Mouse (Mus musculus) liver, embryonic 14.5 days (tissue): ENCODE results near the gene Cdh22.

Source experiments
- CTCF ChIP-seq: IDR thresholded peaks from 2 replicates; pipeline ENCODE4 v1.5.1; 2016; ENCODE audit warnings: antibody characterized with exemption, low read depth, control low read depth
- EP300 ChIP-seq: IDR thresholded peaks from 2 replicates; pipeline ENCODE4 v1.6.1; 2016; ENCODE audit warnings: antibody characterized with exemption, low read depth

DNA sequence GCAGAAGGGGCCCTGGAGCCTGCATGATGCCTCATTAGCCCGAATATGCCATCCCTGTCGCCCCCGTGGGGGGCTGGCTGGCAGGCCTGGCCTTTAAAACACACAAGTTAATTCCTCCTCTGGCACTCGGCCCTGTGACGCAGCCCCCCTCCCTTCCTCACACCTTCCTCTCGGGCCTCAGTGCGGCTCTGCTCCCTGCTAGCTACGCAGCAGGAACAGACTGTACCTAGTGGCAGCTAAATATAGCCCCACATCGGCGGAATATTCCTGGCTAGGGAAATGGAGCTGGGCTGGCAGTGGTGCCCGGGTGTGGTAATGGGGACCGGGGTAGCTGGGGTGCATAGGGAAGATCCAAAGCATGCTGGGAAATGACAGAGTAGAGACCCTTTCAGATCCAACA is 81.6 kb downstream of the Cdh22 start:
- TF ChIP-seq CTCF: no peak
- TF ChIP-seq EP300: no peak
